Mouse (Mus musculus) urinary bladder, postnatal 36 days (tissue): Measurements from ENCODE around the gene Ifrd2.
A peak's percentile ranks its signal among the peaks of the same experiment; 100 is the strongest.

Experiments
- DNase-seq, 2 experiments: peaks; one replicate each; pipeline ENCODE4 v3.0.0; 2022; ENCODE audit warnings: low spot score in 2 of 2, mixed read lengths in 1 of 2

Ifrd2 gene

DNA sequence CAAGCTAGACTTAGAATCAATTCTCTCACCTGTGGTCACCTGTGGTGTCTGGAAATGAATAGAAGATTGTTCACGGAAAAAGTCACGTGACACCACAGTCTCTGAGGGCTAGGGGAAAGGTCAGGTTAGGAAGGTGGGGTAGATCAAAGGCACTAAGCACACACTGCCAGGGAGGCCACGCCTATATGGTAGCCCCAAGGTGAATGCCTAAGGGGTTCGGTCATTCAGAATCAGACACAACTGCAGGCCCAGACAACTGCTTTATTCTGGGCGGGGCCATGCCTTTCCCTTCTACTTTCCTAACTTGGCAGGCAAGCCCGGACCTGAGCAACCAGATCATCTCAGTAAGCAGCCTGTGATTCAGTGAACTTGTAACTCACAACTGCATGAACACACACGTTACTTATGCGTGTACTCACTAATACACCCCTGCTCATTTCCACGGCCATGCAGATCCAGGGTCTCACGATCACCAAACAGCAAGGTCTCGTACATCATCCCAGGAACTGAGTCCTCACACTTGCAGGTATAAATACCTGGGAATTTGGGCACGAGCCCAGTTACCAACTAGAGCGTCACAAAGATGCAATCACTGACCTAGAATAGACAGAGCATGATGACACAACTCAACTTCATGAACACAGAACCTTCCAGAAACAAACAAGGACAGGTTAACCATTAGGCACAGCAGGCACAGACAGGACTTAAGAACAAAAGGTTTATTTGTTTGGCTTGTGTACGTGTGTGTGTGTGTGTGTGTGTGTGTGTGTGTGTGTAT, 11.7 kb upstream of the Ifrd2 start:
- peak; percentile 74 to 76 for DNase-seq

DNA sequence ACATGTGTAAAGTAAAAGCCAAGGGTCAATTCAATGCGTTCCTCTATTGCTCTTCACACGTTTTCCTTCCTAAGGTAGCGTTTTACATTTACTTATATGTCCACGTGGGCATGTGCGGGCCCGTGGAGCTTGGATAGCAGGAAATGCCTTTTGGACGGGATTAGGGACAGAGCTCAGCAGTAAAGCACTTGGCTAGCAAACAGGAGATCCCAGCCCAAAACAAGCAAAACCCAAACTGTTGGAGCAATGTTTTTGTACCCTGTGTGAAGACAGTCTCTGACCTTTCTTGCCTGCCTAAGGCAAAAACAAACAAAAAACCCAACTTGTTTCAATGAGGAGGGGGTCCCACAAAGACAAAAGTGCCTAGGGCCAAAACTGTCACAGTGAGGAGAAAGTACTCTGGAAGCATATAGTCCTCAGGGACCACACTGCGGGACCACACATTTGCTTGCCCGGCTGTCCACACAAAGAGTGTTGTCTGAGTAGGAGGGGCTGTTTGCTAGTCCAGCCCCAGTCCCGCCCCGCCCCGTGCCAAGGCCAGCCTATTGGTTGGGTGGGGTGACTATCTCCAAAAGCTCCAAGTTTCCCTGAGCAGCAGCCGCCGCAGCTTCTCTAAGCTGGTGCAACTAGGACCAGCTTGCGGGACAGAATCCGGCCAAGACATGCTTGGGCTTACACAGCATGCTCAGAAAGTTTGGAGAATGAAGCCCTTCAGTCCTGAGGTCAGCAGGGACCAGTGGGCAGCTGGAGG, 10.9 kb upstream of the Ifrd2 start, which contains the start of gene Hyal1:
TSS of gene Hyal1 (plus strand) at position 571 of the 751 bp plus-strand sequence.
- DNase-seq = peak; percentile 81 to 88

DNA sequence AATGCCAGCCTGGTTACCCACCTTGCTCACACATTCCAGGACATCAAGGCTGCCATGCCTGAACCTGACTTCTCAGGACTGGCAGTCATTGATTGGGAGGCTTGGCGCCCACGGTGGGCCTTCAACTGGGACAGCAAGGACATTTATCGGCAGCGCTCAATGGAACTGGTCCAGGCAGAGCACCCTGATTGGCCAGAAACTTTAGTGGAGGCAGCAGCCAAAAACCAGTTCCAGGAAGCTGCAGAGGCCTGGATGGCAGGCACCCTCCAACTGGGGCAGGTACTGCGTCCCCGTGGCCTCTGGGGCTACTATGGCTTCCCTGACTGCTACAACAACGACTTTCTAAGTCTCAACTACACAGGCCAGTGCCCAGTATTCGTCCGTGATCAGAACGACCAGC, 9.6 kb upstream of the Ifrd2 start:
- no peak for DNase-seq

DNA sequence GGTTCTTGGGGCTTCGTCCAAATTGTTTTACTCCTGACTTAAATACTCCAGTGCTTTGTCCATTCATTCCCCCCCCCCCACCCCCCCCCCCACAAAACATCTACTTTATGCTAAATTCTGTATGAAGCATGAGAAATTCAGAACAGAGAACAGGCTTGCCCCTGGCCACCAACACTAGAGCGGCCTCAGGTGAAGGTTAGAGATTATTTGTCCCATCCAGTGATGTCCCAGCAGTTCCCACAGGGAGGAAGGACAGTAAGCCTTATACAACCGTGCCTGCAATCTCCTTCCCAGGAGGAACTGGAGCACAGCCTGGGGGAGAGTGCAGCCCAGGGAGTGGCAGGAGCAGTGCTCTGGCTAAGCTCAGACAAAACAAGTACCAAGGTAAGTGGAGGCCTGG, 8.9 kb upstream of the Ifrd2 start, which contains the start of gene Naa80:
TSS of gene Naa80 (plus strand) at position 301 of the 400 bp plus-strand sequence.
- DNase-seq = no peak

- no peak for DNase-seq
These were observed 8.2 kb upstream of the Ifrd2 start for GRCm38 (mm10) chr9:107579023-107579900.

GRCm38 (mm10) chr9:107580501-107581317, 6.7 kb upstream of the Ifrd2 start, which contains the start of gene Hyal3:
TSS of gene Hyal3 (plus strand) at chr9:107580818.
- DNase-seq = peak; percentile 84 to 92

- no peak for DNase-seq
These were observed 5.9 kb upstream of the Ifrd2 start for GRCm38 (mm10) chr9:107581584-107581983.

DNA sequence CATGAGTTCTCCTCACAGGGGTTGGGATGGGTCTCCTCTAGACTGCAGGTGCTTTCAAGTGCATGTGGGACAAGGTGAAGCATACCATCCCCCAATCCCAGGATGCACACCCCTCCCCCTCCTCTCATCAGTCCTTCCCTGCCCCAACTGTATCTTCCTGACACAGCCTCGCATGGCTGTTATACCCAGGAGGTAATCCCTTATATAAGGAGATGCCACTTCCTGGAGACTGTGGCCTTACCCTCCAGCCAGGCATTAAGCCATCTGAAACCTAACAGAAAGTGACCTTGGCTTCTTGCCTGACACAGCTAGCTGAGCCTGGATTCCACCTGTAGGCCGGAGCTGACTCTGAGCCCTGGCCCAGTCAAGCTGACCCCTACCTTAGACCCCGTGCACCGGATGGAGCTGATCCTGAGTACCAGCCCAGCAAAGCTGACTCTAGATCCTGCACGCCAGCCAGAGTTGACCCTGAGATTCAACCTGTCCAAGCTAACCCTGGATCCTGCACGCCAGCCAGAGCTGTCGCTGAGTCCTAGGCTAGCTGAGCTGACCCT, 4.9 kb upstream of the Ifrd2 start:
- no peak for DNase-seq

DNA sequence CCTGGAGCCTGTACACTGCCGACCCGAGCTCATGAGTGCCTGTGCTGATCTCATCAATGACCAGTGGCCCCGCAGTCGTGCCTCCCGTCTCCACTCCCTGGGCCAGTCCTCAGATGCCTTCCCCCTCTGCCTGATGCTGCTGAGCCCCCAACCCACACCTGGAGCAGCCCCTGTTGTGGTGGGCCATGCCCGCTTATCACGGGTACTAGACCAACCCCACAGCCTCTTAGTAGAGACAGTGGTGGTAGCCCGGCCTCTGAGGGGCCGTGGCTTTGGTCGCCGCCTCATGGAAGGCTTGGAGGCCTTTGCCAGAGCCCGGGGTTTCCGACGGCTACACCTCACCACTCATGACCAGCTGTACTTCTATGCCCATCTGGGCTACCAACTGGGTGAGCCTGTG, 4.3 kb upstream of the Ifrd2 start:
- DNase-seq = no peak

DNA sequence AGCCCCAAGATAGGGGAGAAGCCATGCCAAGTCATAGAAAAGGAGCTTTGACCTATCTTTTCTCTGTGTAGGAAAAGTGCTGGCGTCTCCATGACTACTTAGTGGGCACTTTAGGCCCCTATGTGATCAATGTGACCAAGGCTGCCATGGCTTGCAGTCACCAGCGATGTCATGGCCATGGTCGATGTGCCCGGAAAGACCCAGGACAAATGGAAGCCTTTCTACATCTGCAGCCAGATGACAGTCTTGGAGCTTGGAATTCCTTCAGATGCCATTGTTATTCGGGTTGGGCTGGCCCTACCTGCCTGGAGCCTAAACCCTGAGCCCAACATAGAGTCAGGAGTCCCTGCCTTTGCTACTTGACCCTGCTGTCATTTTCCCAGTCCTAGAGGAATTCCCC, 938 bp upstream of the Ifrd2 start:
- no peak for DNase-seq

- peak in 1 of 2 experiments; percentile 66 for DNase-seq
These were observed 594 bp downstream of the Ifrd2 start for GRCm38 (mm10) chr9:107587833-107588639.

- no peak for DNase-seq
These were observed 2.8 kb downstream of the Ifrd2 start for GRCm38 (mm10) chr9:107590058-107590772.

GRCm38 (mm10) chr9:107590773-107591060, 3.3 kb downstream of the Ifrd2 start:
- DNase-seq = no peak

- DNase-seq = no peak
These were observed 5.9 kb downstream of the Ifrd2 start for GRCm38 (mm10) chr9:107593101-107593976.

GRCm38 (mm10) chr9:107594281-107595062, 7.0 kb downstream of the Ifrd2 start:
- no peak for DNase-seq

GRCm38 (mm10) chr9:107596619-107597569, 9.5 kb downstream of the Ifrd2 start:
- no peak for DNase-seq
